Mouse (Mus musculus): Measurements from ENCODE around the gene 1700010I14Rik. TPM values are rescaled to one million over a fixed set of nuclear protein-coding genes. Genes with fewer than 3 reads are reported as not detected.

Gene 1700010I14Rik
- total RNA-seq (2014; fragmentation: Nextera tagmentation) (5.2 and 5.3 TPM in 2 replicates), total RNA-seq (2017) (6.5 and 7.9 TPM in 2 replicates)

- peak; percentile 94 for ATAC-seq (replicated peaks; ENCODE audit: poor library complexity, severe bottlenecking)
These were observed at the start of gene 1700010I14Rik for GRCm38 (mm10) chr17:8988119-8988807. 1700010I14Rik (plus strand) TSS chr17:8988333.

- ATAC-seq (replicated peaks; ENCODE audit: poor library complexity, severe bottlenecking), result no peak
These were observed 36.5 kb upstream of the 1700010I14Rik start for GRCm38 (mm10) chr17:8951588-8951987.

DNA sequence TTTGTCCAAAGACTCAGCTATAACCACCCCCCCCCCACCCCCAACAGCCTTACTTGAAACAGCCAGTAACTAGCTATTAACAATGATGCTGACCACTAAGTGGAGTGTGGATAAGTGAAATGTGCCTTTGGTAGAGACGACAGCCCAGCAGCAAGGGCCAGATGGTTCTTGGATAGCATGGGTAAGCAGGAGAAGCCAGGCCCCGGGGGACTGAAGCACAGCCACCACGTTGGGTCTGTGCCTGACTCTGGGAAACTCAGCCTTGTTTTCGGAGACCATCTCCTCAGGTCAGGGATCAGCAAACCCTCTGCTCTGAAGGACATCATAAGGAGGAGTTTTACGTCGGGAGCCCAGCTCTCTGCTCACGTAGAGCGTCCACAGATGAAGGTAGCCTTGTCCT is 35.2 kb upstream of the 1700010I14Rik start:
- ATAC-seq (replicated peaks; ENCODE audit: poor library complexity, severe bottlenecking), result no peak

GRCm38 (mm10) chr17:8958125-8958524 is 30.0 kb upstream of the 1700010I14Rik start:
- no peak for ATAC-seq (replicated peaks; ENCODE audit: poor library complexity, severe bottlenecking)

GRCm38 (mm10) chr17:8960386-8960785 is 27.7 kb upstream of the 1700010I14Rik start:
- no peak for ATAC-seq (replicated peaks; ENCODE audit: poor library complexity, severe bottlenecking)

DNA sequence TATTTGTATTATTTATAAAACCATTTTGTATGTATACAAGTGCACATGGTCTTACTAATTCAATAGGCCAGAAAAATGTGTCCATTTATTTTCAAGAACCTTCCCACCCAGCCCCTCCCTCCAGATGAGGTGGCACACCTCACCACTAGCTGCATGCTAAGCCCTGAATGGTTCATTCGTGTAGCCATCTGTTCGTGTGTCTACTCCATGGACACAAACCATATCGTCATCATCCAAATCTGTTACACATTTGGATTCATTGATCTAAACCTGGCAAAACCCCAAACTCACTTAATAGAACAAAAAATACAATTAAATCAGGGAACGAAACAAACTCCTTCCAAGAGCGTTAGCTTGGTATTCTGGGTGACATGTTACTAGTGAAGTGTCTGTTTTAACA is 27.0 kb upstream of the 1700010I14Rik start:
- no peak for ATAC-seq (replicated peaks; ENCODE audit: poor library complexity, severe bottlenecking)

- ATAC-seq (replicated peaks; ENCODE audit: poor library complexity, severe bottlenecking), result no peak
These were observed 26.5 kb upstream of the 1700010I14Rik start for GRCm38 (mm10) chr17:8961644-8962043.

DNA sequence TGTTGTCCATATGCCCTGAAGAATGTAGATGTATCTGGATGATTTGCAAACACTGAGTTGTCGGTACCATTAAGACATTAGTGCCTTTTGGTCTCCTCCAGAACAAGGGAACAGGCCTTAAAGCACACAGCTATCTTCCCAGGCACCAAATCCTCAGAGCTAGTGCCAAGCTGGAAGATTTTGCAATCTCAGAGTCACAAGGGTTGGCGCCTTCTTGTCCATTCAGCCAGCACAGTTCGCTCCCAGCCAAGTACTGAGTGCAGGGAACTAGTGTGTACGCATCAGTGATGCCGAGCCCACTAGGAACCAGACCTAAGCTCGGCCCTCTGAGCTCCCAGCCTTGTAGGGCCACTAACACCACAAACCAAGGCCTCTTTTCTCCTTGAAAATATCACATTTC is 23.0 kb upstream of the 1700010I14Rik start:
- no peak for ATAC-seq (replicated peaks; ENCODE audit: poor library complexity, severe bottlenecking)

- ATAC-seq (replicated peaks; ENCODE audit: poor library complexity, severe bottlenecking), result no peak
These were observed 15.8 kb upstream of the 1700010I14Rik start for GRCm38 (mm10) chr17:8972152-8972854.

GRCm38 (mm10) chr17:8973331-8973730 is 14.8 kb upstream of the 1700010I14Rik start:
- no peak for ATAC-seq (replicated peaks; ENCODE audit: poor library complexity, severe bottlenecking)

DNA sequence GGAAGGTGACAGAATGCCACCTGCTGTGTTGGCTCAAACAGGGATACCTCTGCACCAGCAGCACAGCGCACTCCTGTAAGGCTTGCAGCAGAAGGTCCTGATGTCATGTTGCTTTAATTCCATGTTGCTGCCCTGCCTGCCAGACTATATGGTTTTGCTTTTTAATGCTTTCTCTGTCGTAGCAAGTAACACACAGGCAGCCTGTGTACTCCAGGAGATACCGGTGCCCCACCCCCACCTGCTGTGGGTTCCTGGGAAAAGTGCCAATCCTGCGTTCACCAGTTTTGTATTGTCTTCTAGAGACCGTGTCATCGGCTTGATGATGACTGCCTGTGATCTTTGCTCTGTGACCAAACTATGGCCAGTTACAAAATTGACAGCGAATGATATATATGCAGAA is 13.7 kb upstream of the 1700010I14Rik start:
- no peak for ATAC-seq (replicated peaks; ENCODE audit: poor library complexity, severe bottlenecking)

DNA sequence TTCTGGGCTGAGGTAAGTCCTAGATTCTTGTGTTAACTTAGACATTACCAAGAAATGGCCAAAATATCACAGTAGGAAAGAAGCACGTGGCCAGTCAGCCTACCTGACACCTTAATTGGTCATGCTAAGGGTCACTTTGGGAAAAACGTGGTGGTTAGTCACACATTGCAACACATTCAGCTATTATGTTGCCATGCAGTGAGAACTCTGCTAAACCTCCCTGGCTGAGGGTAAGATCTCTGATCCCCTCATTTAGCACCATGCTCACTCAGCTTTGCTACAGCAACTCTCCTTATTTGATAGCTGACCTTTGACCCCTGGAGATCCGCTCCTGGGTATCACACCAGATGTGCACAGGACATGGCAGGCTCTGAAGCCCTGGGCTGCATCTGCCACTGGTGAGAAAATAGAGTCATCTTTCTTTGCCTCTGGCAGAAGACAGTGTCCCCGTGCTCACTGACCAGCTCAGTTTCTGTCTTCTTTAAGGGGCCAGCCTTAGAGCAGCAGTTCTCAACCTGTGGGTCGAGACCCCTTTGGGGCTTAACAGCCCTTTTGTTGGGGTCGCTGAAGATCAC is 13.2 kb upstream of the 1700010I14Rik start:
- ATAC-seq (replicated peaks; ENCODE audit: poor library complexity, severe bottlenecking), result peak; percentile 33; the same call in 1 of the 2 replicates

DNA sequence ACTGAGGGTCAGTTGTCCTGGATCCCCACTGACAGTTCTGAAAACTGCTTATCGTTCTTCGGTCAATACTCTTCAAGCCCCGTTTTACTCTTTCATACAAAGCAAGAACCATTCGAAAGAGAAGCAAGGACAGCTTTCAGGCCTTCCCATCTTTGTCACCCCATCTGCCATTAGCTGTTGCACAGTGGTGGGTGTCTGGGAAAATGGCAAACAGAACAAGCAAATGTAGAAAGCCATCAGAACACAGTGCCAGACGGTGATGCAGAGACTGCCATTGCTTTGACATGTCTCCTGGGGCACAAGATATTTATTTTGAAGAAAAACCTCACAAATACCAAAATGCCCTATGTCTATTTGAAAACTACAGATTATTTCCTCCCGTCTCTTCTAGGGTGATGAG is 11.4 kb upstream of the 1700010I14Rik start:
- no peak for ATAC-seq (replicated peaks; ENCODE audit: poor library complexity, severe bottlenecking)

- peak; percentile 74 for ATAC-seq (replicated peaks; ENCODE audit: poor library complexity, severe bottlenecking)
These were observed 10.9 kb upstream of the 1700010I14Rik start for GRCm38 (mm10) chr17:8977271-8977670.

GRCm38 (mm10) chr17:8983576-8983975 is 4.6 kb upstream of the 1700010I14Rik start:
- no peak for ATAC-seq (replicated peaks; ENCODE audit: poor library complexity, severe bottlenecking)

DNA sequence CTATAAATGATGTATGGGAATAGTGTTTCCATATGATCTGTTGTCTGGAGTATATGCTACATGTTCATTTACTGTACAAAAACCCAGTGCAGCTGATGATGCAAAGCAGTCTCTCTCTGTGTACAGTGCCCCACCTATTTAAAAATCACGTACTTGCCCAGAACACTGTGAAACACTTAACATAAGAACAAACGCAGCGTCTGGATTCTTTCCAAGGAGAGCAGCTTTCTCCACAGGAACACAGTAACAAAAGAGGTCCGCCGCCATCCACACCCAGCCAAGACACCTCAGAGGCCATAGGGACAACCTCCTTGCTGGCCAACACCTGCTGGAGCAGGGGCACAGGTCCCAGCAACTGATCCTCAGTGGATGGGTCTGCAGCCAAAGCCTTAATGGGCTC is 2.4 kb upstream of the 1700010I14Rik start:
- ATAC-seq (replicated peaks; ENCODE audit: poor library complexity, severe bottlenecking), result no peak

DNA sequence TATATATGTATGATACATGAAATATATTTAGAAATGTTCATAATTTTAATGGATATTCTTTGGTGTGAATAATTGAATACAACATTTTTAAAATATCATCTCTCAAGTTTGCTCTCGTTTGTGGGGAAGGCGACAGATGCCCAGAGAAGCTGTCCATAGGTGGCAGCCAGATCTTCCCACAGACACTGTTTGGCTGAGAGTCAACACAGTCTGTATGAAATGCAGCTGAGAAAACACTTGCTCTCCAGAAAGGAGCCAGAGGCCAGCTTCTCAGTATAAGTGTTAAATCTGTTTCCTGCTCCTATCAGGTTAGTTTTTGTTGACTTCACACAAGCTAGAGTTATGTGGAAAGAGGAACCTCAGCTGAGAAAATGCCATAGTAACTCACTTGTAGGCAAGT is 1.6 kb upstream of the 1700010I14Rik start:
- ATAC-seq (replicated peaks; ENCODE audit: poor library complexity, severe bottlenecking), result no peak

GRCm38 (mm10) chr17:8987369-8987768 is 764 bp upstream of the 1700010I14Rik start:
- ATAC-seq (replicated peaks; ENCODE audit: poor library complexity, severe bottlenecking), result no peak

DNA sequence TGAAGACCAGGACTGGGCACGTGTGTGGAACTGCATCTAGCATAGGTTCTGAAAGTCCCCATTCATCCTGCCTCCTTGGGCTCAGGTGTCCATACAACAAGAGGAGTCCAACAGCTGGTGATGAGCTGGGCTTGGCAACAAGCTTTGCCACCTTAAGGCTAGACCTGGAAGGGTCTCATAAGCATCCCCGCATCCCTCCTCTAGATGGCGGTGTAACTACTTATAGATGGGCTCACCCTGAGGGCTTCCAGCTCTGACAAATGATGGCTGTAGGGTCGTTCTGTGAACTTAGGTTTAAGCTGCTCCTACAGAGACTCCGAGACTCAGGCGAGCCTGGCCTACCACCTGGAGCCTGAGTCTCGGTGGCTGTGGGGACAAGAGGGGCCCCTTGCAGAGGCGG is 3.0 kb downstream of the 1700010I14Rik start:
- peak; percentile 38; the same call in 1 of the 2 replicates for ATAC-seq (replicated peaks; ENCODE audit: poor library complexity, severe bottlenecking)

DNA sequence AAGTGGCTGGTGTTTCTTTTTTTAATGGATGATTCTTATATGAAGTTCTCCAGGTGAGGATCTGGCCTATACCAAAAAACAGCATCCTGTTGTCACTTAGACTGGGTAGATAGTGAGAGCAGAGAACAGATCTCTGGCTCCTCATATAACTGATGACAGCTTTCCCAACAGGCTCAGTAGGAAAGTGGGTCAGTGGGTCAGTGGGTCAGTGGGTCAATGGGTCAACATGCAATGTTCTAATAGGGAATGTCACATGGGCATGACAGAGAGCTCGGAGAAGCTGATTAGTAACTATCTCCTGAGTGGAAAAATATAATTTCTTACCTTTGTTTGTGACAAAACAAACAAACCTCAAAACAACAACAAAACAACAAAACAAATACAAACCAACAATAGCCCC is 7.2 kb downstream of the 1700010I14Rik start:
- ATAC-seq (replicated peaks; ENCODE audit: poor library complexity, severe bottlenecking), result no peak

- ATAC-seq (replicated peaks; ENCODE audit: poor library complexity, severe bottlenecking), result peak; percentile 42; the same call in 1 of the 2 replicates
These were observed 14.3 kb downstream of the 1700010I14Rik start for GRCm38 (mm10) chr17:9002438-9002837.
